Mouse (Mus musculus) effector memory CD4-positive, alpha-beta T cell, adult 7 months (primary cell): ENCODE measurements around the gene Cramp1l. TPM values are rescaled to one million over a fixed set of nuclear protein-coding genes. Genes with fewer than 3 reads are reported as not detected.

Experiments
- polyA plus RNA-seq: library from polyadenylated mRNA; unstranded; fragments of 100-300 nt; shearing (Covaris generic); gene quantifications from one replicate; pipeline ENCODE4 v1.2.1, GENCODE M21; 2017

Cramp1l gene
- polyA plus RNA-seq, result 10.3 TPM

DNA sequence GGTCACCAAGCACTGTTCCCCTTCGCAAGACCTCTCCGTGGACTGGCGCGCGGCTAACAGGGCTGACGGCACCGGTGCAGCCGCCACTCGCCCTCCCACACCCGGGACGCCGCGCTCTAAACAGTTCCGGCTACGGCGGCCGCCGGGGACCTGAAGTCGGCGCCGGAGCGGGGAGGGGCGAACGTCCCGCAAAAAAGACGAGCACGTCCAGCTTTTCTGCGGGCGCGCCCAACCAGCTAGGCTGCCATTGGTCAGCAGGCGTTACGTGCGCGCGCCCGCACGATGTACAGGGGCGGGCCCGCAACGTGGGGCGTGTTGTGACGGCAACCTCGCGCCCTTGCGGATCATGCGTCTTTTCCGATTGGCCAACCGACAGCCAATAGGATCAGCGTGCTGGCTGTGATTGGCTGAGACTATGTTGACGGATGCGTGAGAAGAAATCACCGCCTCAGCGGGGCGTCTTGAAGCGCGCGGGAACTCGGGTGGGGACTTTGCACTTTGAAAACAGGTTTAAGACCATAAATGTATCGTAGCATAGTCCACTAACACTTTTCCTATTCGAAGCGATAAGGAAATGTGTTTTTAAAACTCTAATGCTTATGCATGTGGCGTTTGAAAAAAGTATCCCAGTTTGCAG, at the start of gene Cramp1l, which contains the start of gene Ift140:
Cramp1l (minus strand) TSS at position 134 of the 637 bp plus-strand sequence.
Ift140 (plus strand) TSS at position 431 of the 637 bp plus-strand sequence.

DNA sequence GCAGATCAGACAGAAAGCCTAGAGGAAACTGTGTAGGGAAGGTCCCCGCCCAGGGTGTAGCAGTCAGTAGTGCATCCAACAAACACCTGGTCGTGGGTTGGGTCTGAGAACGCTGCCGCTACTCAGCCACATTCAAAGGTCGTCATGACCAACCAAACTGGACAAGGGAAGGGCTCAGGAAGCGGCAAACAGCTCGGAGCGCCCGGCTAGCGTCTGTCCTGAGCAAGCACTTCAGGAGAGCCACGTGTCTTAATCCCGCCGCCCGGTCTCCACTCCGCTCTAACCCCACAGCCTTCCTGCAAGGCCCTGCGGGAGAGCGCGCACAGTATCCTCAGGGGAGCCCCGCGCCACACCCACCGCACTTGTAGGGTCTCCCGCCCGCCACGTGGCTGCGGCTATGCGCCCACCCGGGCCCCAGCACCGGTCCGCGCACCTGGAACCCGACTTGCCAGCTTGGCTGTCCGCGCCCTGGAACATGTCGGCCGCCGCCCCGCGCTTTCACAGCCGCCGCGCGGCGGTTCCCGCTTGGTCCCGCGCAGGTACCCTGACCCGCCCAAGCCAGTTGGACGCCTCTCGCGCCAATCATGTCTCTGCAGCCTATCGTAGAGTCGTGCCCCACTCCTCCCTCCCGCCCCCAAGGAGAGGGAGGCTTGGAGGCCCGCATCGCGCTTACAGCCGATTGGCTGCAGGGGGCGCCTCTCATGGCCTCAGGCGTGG, 55.3 kb downstream of the Cramp1l start, which contains the start of gene Jpt2:
Jpt2 (minus strand) TSS at position 555 of the 717 bp plus-strand sequence.

DNA sequence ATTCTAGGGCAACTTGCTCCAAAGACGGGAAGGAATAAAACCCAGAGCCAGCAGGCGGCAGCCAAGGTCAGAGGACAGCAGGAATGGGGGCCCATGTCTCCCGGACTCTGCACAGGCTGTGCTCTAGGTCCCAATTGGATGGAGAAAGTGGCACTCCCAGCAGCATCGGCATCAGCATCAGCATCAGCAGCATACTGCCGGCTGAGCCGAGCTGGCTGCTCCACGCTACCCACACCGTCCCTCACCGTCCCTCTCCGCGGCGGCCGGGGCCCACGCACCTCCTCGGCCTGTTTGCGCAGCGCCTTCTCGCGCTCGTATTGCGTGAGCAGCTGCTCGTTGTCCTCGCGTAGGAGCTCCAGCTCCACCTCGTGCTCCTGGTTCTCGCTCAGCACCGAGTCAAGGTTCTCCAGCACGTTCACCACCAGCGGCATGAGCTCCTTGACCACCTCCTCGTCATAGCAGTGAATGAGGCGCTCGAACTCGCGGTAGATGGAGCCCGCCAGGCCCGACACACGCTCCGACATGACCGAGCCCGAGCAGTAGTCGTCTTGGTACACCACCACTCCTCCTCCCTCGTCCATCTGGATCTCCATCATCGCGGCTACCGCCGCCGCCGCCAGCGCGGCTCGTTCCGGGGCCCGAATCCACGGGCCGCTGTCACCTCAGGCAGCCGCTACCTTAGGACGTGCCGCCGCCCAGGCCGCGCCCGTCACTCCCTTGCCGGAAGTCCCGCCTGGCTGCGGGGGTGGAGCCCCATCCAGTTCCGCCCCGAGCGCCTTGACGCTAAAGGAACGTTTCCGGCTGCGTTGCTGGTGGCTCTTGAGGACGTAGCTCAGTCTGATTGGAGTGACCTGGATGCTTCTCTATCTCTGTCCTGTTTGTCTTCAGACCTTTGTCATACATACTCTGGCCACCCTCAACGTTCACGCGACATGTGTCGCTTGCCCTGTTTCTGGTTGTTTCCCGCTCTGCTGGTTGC, 79.0 kb downstream of the Cramp1l start, which contains the start of gene Mapk8ip3:
Mapk8ip3 (minus strand) TSS at position 719 of the 979 bp plus-strand sequence.

Other genes with a start within 250 kb of the Cramp1l start
- gene Meiob, start 211.5 kb downstream of the Cramp1l start, polyA plus RNA-seq, result not detected
- 30.3 TPM for gene Hagh, start 175.6 kb downstream of the Cramp1l start, polyA plus RNA-seq
- gene Fahd1, start 165.4 kb downstream of the Cramp1l start, polyA plus RNA-seq, result 0.34 TPM
- gene Igfals, start 149.8 kb downstream of the Cramp1l start, polyA plus RNA-seq, result not detected
- gene Nubp2, start 129.4 kb downstream of the Cramp1l start, polyA plus RNA-seq, result 65.8 TPM
- gene Spsb3, start 129.1 kb downstream of the Cramp1l start, polyA plus RNA-seq, result 82.4 TPM
- gene Eme2, start 120.7 kb downstream of the Cramp1l start, polyA plus RNA-seq, result 22.2 TPM
- gene Mrps34, start 120.7 kb downstream of the Cramp1l start, polyA plus RNA-seq, result 49.7 TPM
- gene Nme3, start 119.3 kb downstream of the Cramp1l start, polyA plus RNA-seq, result 26.7 TPM
- gene Mapk8ip3, start 78.8 kb downstream of the Cramp1l start, polyA plus RNA-seq, result 50.7 TPM
- gene Jpt2, start 55.1 kb downstream of the Cramp1l start, polyA plus RNA-seq, result 23.0 TPM
- gene Ift140, start 297 bp upstream of the Cramp1l start, polyA plus RNA-seq, result 15.0 TPM
- 0.29 TPM for gene Tmem204, start 67.8 kb upstream of the Cramp1l start, polyA plus RNA-seq
- gene Telo2, start 100.2 kb upstream of the Cramp1l start, polyA plus RNA-seq, result 10.5 TPM
- gene Ptx4, start 105.0 kb upstream of the Cramp1l start, polyA plus RNA-seq, result 0.71 TPM
- gene Clcn7, start 117.6 kb upstream of the Cramp1l start, polyA plus RNA-seq, result 23.9 TPM
- 0.26 TPM for gene Ccdc154, start 146.7 kb upstream of the Cramp1l start, polyA plus RNA-seq
- gene Gm38655, start 159.7 kb upstream of the Cramp1l start, polyA plus RNA-seq, result not detected
- gene BC003965, start 168.8 kb upstream of the Cramp1l start, polyA plus RNA-seq, result 13.8 TPM
- 47.9 TPM for gene Unkl, start 172.6 kb upstream of the Cramp1l start, polyA plus RNA-seq
- 155 TPM for gene Gnptg, start 224.3 kb upstream of the Cramp1l start, polyA plus RNA-seq
- 41.2 TPM for gene Tsr3, start 224.4 kb upstream of the Cramp1l start, polyA plus RNA-seq
- 230 TPM for gene Baiap3, start 240.6 kb upstream of the Cramp1l start, polyA plus RNA-seq